Mouse (Mus musculus) heart, embryonic 10.5 days (tissue): ENCODE results near the gene Ptdss2. TPM values are rescaled to one million over a fixed set of nuclear protein-coding genes. Genes with fewer than 3 reads are reported as not detected.

ENCODE experiments used
- DNase-seq: peaks from one replicate; pipeline ENCODE4 v3.0.0-alpha.2; 2017; ENCODE audit warnings: low spot score
- H3K27ac ChIP-seq: fragments of 300-500 bp; sonication (generic); 2 replicates; pipeline ENCODE4 v1.5.1; 2016; ENCODE audit warnings: mild to moderate bottlenecking
- H3K27me3 ChIP-seq: fragments of 300-500 bp; sonication (generic); 2 replicates; pipeline ENCODE4 v1.6.1; 2016; ENCODE audit warnings: mild to moderate bottlenecking; ENCODE audit not compliant: poor library complexity, insufficient read depth, severe bottlenecking
- H3K36me3 ChIP-seq: fragments of 300-500 bp; sonication (generic); 2 replicates; pipeline ENCODE4 v1.6.1; 2016; ENCODE audit warnings: mild to moderate bottlenecking, moderate library complexity
- H3K4me1 ChIP-seq: fragments of 300-500 bp; sonication (generic); 2 replicates; pipeline ENCODE4 v1.6.1; 2016; ENCODE audit warnings: mild to moderate bottlenecking
- H3K4me3 ChIP-seq: fragments of 300-500 bp; sonication (generic); 2 replicates; pipeline ENCODE4 v1.5.1; 2016; ENCODE audit warnings: mild to moderate bottlenecking, moderate library complexity
- H3K9me3 ChIP-seq: fragments of 300-500 bp; sonication (generic); 2 replicates; pipeline ENCODE4 v1.6.1; 2016; ENCODE audit warnings: mild to moderate bottlenecking, moderate library complexity
- WGBS: fragments of 180-500 bp; shearing (Covaris S2); methylation state at CpG from one replicate; pipeline ENCODE4 v1.1.7; 2016; 5-methylcytosine and 5-hydroxymethylcytosine counted together
- polyA plus RNA-seq: library from polyadenylated mRNA; unstranded; fragments of >200 nt; fragmentation: Nextera tagmentation; extraction: Ambion mirVana; gene quantifications from 2 replicates; pipeline ENCODE4 v1.2.1, GENCODE M21; 2016

The Ptdss2 gene
- polyA plus RNA-seq, 1 experiment from 2014 or later, result 91.1 TPM

DNA sequence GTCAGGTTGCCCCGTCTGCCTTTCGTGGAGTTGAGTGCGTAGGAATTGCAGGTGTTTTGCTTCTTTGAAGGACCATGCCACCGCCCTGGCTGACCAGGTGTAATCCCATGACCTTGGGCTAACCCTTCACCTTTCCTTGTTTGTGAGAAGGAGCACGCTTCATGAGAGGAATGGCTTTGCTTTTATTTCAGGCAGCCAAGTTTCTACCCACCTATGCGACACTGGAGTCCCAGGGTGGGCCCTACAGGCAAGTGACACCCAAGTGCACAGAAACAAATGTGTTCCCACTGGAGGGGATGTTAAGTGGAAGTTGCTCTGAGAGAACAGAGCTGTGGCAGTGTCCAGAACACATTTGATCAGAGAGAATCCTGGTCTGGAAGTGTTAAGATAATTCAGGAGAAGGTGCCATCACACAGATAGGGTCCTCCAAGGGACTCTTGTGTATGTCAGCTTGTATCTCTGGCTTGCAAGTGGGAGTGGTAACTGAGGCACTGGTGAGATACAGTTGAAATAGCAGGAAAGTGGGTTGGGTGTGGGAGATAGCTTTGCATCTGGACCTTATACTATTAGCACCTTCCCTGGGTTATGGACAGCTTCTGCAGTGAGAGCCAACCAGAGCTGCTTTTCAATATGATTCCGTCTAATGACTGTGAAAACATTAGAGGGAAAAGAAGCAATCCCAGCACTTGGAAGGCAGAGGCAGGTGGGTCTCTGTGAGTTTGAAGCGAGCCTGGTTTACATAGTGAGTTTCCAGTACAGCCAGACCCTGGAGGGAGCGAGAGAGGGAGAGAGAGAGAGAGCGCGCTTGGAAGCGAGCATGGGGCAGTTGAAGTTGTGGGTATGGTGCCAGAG, 9.9 kb downstream of the Ptdss2 start:
- Histone ChIP-seq H3K27me3 (no peaks in the 10 kb centered on the region), H3K9me3 (no peaks in the 10 kb centered on the region), H3K4me3 (peak overlapping the region; percentile 93), H3K27ac (peak overlapping the region; percentile 95), H3K4me1 (peaks cover 16% of the 10 kb centered on the region), H3K36me3 (peaks cover 28% of the 10 kb centered on the region)
- WGBS, result 55% methylated on average over 12 of the region's 12 CpGs
- DNase-seq, result peak; percentile 85

DNA sequence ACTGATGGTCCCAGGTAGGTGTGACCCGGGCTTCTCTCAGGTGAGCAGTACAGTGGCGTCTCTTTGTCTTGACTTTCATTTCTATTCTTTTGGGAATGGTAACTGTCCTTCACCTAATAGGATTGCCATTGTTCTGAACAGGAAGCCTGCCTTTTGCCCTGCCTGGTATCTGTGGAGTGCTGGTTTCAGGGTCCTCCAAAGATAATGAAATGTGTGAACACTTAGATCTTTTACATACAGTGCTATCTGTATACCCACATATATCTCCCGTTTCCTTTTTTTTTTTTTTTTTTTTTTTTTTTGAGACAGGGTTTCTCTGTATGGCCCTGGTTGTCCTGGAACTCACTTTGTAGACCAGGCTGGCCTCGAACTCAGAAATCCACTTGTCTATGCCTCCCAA, 19.1 kb downstream of the Ptdss2 start:
- H3K4me1 ChIP-seq, result no peaks in the 10 kb centered on the region
- H3K36me3 ChIP-seq, result peaks cover 63% of the 10 kb centered on the region
- WGBS, result 73% methylated on average over 4 of the region's 4 CpGs
- H3K4me3 ChIP-seq, result no peak overlapping the region
- no peak overlapping the region for H3K27ac ChIP-seq
- no peaks in the 10 kb centered on the region for H3K27me3 ChIP-seq
- DNase-seq, result no peak
- H3K9me3 ChIP-seq, result no peaks in the 10 kb centered on the region

DNA sequence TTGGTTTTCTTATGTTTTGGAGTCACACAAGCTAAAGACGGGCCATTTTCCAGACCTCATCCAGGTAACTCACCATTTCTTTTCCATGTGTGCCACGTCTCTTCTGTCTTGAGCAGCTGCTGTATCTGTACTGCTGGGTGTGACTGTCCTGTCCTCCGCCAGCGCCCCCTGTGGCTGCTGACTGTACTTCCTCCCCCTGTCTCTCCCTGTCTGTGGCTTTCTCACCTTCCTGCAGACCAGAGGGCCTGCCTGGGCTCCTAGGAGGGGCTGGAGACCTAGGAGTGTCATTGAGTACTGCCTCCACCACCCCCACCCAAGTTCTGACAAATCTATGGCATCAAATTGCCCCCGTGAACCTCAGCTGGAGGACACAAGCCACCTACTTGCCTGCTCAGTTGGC, 20.9 kb downstream of the Ptdss2 start:
- Histone ChIP-seq H3K4me3 (no peak overlapping the region), H3K4me1 (peaks cover 3% of the 10 kb centered on the region; the same call in 1 of the 2 replicates), H3K27me3 (no peaks in the 10 kb centered on the region), H3K36me3 (peaks cover 62% of the 10 kb centered on the region), H3K27ac (no peak overlapping the region), H3K9me3 (no peaks in the 10 kb centered on the region)
- DNase-seq, result no peak
- WGBS, result 58% methylated on average over 5 of the region's 5 CpGs

DNA sequence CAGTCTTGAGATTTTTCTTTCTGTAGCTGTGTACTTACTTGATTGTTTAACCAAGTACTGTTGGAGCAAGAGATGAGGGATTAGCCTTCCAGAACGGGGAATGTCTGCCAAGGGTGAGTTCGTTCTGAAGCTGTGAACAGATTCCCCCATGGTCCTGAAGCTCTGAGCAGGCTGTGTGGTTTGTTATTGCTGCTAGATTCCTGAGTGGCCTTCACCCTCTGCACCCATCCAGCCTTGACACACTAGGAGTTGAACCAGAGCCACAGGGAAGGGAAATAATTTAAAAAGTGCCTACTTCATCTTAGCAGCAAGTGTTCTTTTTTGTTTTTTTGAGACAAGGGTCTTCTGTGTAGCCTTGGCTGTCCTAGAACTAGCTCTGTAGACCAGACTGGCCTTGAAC, 21.7 kb downstream of the Ptdss2 start:
- no peak overlapping the region for H3K4me3 ChIP-seq
- DNase-seq, result no peak
- H3K36me3 ChIP-seq, result peaks cover 62% of the 10 kb centered on the region
- H3K27ac ChIP-seq, result no peak overlapping the region
- H3K27me3 ChIP-seq, result no peaks in the 10 kb centered on the region
- no peaks in the 10 kb centered on the region for H3K9me3 ChIP-seq
- 83% methylated on average over 2 of the region's 2 CpGs for WGBS
- H3K4me1 ChIP-seq, result peaks cover 3% of the 10 kb centered on the region; the same call in 1 of the 2 replicates

DNA sequence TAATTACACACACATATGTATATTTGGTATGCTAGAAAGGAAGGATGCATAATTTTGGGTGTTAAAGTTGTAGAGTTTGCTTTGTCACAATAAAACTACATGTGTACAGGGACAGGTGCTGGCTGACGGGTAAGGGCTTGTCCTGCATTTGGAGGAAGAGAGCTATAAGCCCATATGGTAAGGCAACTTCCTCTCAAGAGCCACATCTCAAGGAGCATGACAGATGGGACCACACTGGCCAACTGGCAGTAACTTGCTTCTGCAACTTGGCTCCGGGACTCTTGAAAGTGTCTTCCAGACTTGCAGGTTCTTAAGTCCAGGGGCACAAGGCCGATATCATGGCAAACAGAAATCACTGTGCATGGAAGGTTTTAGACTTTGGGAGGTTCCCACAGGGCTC, 22.5 kb downstream of the Ptdss2 start:
- peaks cover 62% of the 10 kb centered on the region for H3K36me3 ChIP-seq
- no peaks in the 10 kb centered on the region for H3K27me3 ChIP-seq
- peaks cover 3% of the 10 kb centered on the region; the same call in 1 of the 2 replicates for H3K4me1 ChIP-seq
- 86% methylated on average over 3 of the region's 3 CpGs for WGBS
- no peaks in the 10 kb centered on the region for H3K9me3 ChIP-seq
- no peak for DNase-seq
- H3K27ac ChIP-seq, result no peak overlapping the region
- H3K4me3 ChIP-seq, result no peak overlapping the region

DNA sequence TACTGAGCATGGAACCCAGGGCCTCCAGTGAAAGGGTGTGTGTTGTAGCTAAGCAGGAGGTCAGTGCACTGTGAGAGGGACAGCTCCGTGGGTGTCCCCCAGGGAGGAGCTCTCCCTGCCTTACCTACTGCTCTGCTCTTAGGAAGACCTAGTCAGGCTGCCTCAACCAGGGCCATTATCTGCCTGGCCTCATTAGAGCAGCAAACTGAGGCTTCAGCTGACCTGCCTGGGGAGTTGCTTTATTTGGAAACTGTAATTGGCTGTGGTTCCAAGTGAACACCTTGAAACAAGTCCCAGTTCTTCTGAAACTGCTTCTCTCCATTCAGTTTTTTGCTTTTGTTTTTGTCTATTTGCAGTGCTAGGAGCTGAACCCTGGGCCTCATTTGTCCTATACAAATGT, 23.2 kb downstream of the Ptdss2 start:
- H3K27ac ChIP-seq, result no peak overlapping the region
- no peaks in the 10 kb centered on the region for H3K27me3 ChIP-seq
- DNase-seq, result no peak
- H3K9me3 ChIP-seq, result no peaks in the 10 kb centered on the region
- whole genome bisulfite sequencing, result 67% methylated on average over 1 of the region's 1 CpGs
- H3K4me1 ChIP-seq, result peaks cover 3% of the 10 kb centered on the region; the same call in 1 of the 2 replicates
- H3K4me3 ChIP-seq, result no peak overlapping the region
- peaks cover 56% of the 10 kb centered on the region for H3K36me3 ChIP-seq

DNA sequence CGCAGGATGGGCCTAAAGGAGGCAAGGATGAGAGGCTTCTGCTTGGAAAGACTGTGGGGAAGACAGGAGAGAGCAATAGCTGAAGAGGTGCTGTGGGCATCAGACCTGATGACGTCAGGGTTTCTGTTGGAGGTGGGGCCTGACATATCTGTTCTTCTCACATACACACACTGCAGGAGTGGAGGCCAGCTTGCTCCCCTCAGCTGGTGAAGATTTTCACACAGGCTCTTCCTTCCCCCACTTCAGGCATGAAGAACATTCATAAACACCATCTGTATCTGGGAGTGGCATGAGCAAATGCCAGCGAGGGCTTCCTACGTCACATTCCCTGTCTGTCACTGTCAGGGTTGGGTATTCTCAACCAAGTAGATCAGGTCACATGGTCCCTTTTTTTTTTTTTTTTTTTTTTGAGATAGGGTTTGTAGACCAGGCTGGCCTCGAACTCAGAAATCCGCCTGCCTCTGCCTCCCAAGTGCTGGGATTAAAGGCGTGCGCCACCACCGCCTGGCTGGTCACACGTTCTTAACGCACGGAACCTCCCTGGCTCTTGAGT, 23.9 kb downstream of the Ptdss2 start:
- H3K4me1 ChIP-seq, result peaks cover 3% of the 10 kb centered on the region; the same call in 1 of the 2 replicates
- H3K9me3 ChIP-seq, result no peaks in the 10 kb centered on the region
- H3K27me3 ChIP-seq, result no peaks in the 10 kb centered on the region
- H3K27ac ChIP-seq, result no peak overlapping the region
- 92% methylated on average over 12 of the region's 12 CpGs for WGBS
- DNase-seq, result peak; percentile 84
- H3K4me3 ChIP-seq, result no peak overlapping the region
- H3K36me3 ChIP-seq, result peaks cover 58% of the 10 kb centered on the region

DNA sequence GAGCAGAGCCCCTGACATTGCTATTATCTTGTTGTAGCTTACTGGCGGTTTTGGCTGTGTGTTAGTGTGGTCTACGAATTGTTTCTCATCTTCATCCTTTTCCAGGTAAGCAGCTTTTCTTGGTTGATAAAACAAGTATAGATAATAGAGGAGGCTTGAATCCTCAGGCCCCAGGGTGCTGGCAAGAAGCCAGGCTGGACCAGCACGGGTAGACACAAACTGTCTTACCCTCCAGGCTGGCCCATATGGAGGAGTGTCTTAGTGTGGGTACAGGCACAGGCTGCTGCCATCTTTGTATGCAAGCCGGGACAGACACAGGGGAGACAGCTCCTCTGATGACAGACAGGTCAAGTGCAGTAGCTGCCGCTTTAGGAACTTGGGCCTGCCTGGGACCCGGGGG, 24.9 kb downstream of the Ptdss2 start:
- no peak for DNase-seq
- peaks cover 65% of the 10 kb centered on the region for H3K36me3 ChIP-seq
- no peaks in the 10 kb centered on the region for H3K27me3 ChIP-seq
- peaks cover 3% of the 10 kb centered on the region; the same call in 1 of the 2 replicates for H3K4me1 ChIP-seq
- no peaks in the 10 kb centered on the region for H3K9me3 ChIP-seq
- H3K4me3 ChIP-seq, result no peak overlapping the region
- no peak overlapping the region for H3K27ac ChIP-seq
- WGBS, result 81% methylated on average over 6 of the region's 6 CpGs

DNA sequence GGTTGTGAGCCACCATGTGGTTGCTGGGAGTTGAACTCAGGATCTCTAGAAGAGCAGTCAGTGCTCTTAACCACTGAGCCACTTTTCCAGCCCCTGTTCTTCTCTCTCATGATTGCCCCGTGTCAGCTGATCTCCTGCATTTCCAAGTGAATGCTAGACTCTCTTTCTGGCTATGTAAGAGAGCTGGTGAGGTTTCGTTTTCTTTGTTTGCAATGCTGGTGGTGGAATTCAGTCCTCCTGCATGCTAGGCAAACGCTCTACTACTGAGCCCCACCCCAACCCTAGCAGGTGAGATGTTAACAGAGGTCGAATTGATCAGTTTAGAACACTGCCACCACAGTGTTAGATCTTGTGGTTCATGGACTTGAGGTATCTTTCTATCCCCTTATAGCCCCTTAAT, 26.5 kb downstream of the Ptdss2 start:
- Histone ChIP-seq H3K27me3 (no peaks in the 10 kb centered on the region), H3K27ac (no peak overlapping the region), H3K9me3 (no peaks in the 10 kb centered on the region), H3K36me3 (peaks cover 66% of the 10 kb centered on the region), H3K4me1 (peaks cover 3% of the 10 kb centered on the region; the same call in 1 of the 2 replicates), H3K4me3 (no peak overlapping the region)
- DNase-seq, result no peak
- WGBS, result 85% methylated on average over 4 of the region's 4 CpGs

DNA sequence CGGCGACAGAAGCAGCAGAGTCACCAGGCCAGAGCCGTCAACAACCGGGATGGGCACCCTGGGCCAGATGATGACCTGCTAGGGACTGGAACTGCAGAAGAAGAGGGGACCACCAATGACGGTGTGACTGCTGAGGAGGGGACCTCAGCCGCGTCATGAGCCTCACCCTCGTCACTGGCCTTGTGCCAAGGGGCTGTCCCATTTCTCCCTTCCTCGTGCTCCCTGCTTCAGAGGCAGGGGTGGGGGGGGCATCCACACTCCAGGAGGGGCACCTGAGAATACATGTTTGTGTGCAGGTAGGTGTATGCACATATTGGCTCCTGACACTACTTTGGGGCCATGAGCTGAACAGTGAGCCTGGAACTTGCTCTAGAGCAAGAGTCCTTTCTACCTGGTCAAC, 33.2 kb downstream of the Ptdss2 start:
- no peak overlapping the region for H3K4me3 ChIP-seq
- DNase-seq, result no peak
- 88% methylated on average over 9 of the region's 9 CpGs for WGBS
- no peaks in the 10 kb centered on the region for H3K9me3 ChIP-seq
- peaks cover 75% of the 10 kb centered on the region for H3K36me3 ChIP-seq
- peaks cover 5% of the 10 kb centered on the region; the same call in 1 of the 2 replicates for H3K4me1 ChIP-seq
- H3K27ac ChIP-seq, result no peak overlapping the region
- no peaks in the 10 kb centered on the region for H3K27me3 ChIP-seq

DNA sequence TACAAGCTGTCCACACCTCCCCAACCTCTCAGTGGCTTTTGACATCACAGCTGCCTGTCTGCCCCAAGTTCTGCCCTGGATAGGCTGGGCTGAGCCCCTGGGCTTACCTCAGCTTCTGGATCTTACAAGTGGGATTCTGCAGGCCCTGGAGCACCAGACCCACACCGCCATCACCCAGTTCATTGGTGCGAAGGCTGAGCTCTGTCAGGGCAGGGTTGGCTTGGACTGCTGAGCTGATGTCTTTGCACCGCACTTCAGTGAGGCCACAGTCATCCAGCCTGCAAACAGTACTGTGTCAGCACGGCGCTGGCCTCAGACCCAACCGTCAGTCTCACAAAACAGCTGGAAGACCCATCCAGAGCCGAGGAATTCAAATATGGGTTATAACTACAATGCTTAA, 42.2 kb downstream of the Ptdss2 start:
- no peaks in the 10 kb centered on the region for H3K27me3 ChIP-seq
- peaks cover 68% of the 10 kb centered on the region for H3K36me3 ChIP-seq
- H3K4me3 ChIP-seq, result no peak overlapping the region
- peak; percentile 71 for DNase-seq
- 93% methylated on average over 7 of the region's 7 CpGs for WGBS
- H3K9me3 ChIP-seq, result no peaks in the 10 kb centered on the region
- H3K27ac ChIP-seq, result no peak overlapping the region
- H3K4me1 ChIP-seq, result peaks cover 29% of the 10 kb centered on the region

DNA sequence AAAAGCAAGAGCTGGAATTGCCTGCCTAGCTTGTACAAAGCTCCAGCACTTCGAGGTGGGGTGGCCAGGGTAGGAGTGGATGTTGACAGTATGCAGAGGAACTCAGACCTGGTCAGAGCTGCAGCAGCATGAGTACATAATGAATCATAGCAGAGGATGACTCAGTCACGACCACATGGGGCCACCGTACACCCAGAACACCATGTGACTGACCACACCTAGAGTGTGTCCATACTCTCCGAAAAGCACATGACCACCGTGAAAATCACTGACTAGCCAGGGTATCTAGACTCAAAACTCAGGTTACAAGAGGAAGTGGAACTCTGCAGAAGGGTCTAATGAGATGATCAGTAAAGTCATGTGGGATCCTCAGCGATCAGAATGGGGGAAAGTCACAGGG, 42.7 kb downstream of the Ptdss2 start:
- DNase-seq, result no peak
- peaks cover 29% of the 10 kb centered on the region for H3K4me1 ChIP-seq
- 80% methylated on average over 6 of the region's 6 CpGs for WGBS
- no peaks in the 10 kb centered on the region for H3K9me3 ChIP-seq
- H3K27me3 ChIP-seq, result no peaks in the 10 kb centered on the region
- H3K36me3 ChIP-seq, result peaks cover 63% of the 10 kb centered on the region
- no peak overlapping the region for H3K4me3 ChIP-seq
- no peak overlapping the region for H3K27ac ChIP-seq

DNA sequence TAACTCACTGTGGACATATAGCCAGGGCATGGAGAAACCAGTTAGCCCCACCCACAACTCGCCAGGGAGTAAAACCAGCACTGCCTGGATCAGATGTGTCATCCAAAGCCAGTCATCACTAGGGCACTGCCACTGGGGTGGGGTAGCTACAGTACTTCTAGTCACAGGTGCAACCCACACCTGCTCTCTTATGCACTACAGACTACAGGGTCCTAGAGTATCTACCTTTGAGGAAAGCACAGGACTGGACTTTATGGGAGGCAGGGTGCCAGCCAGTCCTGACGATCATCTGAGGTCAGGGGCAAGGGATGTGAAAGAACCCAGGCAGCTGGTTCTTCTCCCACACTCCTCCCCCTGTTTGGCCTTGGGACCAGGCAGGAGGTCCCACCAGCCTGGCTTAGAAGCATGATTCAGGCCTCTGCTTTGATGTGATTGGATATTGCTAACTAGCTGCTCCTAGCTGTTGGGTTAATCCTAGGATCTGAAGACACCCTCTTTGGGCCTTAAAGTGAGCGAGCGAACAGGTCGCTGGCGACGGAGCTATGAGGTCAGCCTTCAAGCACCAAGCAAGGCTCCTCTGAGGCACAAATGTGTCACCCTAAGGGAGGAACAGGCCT, 45.8 kb downstream of the Ptdss2 start:
- H3K27ac ChIP-seq, result peak overlapping the region; percentile 85
- DNase-seq, result no peak

More for the DNA sequence above, 45.8 kb downstream of the Ptdss2 start:
- Histone ChIP-seq H3K4me3 (peak overlapping the region; percentile 68), H3K27me3 (no peaks in the 10 kb centered on the region), H3K9me3 (no peaks in the 10 kb centered on the region), H3K4me1 (peaks cover 33% of the 10 kb centered on the region), H3K36me3 (peaks cover 33% of the 10 kb centered on the region)
- WGBS, result 12% methylated on average over 7 of the region's 7 CpGs
